Mouse (Mus musculus) hindbrain, embryonic 16.5 days (tissue): ENCODE results near the gene Hoxc5. TPM values are rescaled to one million over a fixed set of nuclear protein-coding genes. Genes with fewer than 3 reads are reported as not detected.

ENCODE experiments used
- ATAC-seq: fragments of 200-750 bp; cut with Nextera tagmentation; 2 replicates; pipeline ENCODE4 v1.8.0; 2017; ENCODE audit warnings: moderate TSS enrichment, moderate library complexity
- H3K27ac ChIP-seq: fragments of 300-500 bp; sonication (generic); 2 replicates; pipeline ENCODE4 v1.5.1; 2014; ENCODE audit warnings: low read depth, mild to moderate bottlenecking, control low read depth, low read length, moderate library complexity
- H3K27me3 ChIP-seq: fragments of 300-500 bp; sonication (generic); replicated peaks from 2 replicates; pipeline ENCODE4 v1.6.1; 2014; ENCODE audit warnings: low read length; ENCODE audit not compliant: control insufficient read depth, insufficient read depth
- H3K36me3 ChIP-seq: fragments of 300-500 bp; sonication (generic); 2 replicates; pipeline ENCODE4 v1.6.1; 2014; ENCODE audit warnings: mild to moderate bottlenecking, low read length, moderate library complexity, mixed read lengths; ENCODE audit not compliant: control insufficient read depth, insufficient read depth
- H3K4me1 ChIP-seq: fragments of 300-500 bp; sonication (generic); 2 replicates; pipeline ENCODE4 v1.6.1; 2014; ENCODE audit warnings: low read depth, low read length; ENCODE audit not compliant: control insufficient read depth, insufficient read depth
- H3K4me2 ChIP-seq: fragments of 300-500 bp; sonication (generic); 2 replicates; pipeline ENCODE4 v1.6.1; 2014; ENCODE audit warnings: mild to moderate bottlenecking, low read length, control low read depth, moderate library complexity
- H3K4me3 ChIP-seq: fragments of 300-500 bp; sonication (generic); 2 replicates; pipeline ENCODE4 v1.5.1; 2014; ENCODE audit warnings: mild to moderate bottlenecking, low read length, control low read depth, moderate library complexity
- H3K9ac ChIP-seq: fragments of 300-500 bp; sonication (generic); 2 replicates; pipeline ENCODE4 v1.6.1; 2014; ENCODE audit warnings: low read depth, mild to moderate bottlenecking, control low read depth, low read length, moderate library complexity
- H3K9me3 ChIP-seq: fragments of 300-500 bp; sonication (generic); 2 replicates; pipeline ENCODE4 v1.6.1; 2014; ENCODE audit warnings: mild to moderate bottlenecking, low read length, moderate library complexity; ENCODE audit not compliant: control insufficient read depth
- WGBS: fragments of 180-500 bp; shearing (Covaris S2); extraction: QIAGEN DNeasy Blood & Tissue Kit; methylation state at CpG from one replicate; pipeline ENCODE4 v1.1.7; 2014; 5-methylcytosine and 5-hydroxymethylcytosine counted together
- polyA plus RNA-seq: library from polyadenylated mRNA; unstranded; fragments of >200 nt; fragmentation: Nextera tagmentation; extraction: Ambion mirVana; gene quantifications from 2 replicates; pipeline ENCODE4 v1.2.1, GENCODE M21; 2015

The Hoxc5 gene
- polyA plus RNA-seq, 1 experiment from 2014 or later: 19.1 TPM

GRCm38 (mm10) chr15:103001370-103001769, 34.1 kb downstream of the Hoxc5 start:
- 38% methylated on average over 2 of the region's 2 CpGs for WGBS
- Histone ChIP-seq H3K27me3 (peaks cover 82% of the 10 kb centered on the region), H3K4me1 (peaks cover 5% of the 10 kb centered on the region), H3K27ac (no peak overlapping the region), H3K4me3 (no peak overlapping the region), H3K9me3 (no peaks in the 10 kb centered on the region), H3K36me3 (no peaks in the 10 kb centered on the region), H3K4me2 (no peak overlapping the region), H3K9ac (no peak overlapping the region)
- ATAC-seq: no peak

DNA sequence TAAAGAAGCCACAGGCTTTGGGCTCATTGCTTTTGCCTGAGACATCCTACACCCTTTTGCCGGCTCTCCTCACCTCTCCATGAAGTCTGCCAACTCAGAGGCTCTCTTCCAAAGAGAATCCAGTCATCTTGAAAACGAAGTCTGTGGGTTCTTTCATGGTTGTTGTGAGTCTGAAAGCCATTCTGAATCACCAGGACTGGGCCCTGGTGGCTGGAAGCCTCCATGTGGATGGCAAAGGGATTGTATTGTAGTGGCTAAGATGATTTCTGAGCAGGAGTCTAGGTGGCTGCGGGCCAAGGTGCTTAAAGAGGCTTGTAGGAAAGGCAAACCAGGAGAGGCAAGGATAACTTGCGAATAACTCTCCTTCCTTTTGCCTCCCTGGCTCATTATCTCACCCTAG, 34.9 kb downstream of the Hoxc5 start:
- ATAC-seq: no peak
- Histone ChIP-seq H3K4me1 (peaks cover 5% of the 10 kb centered on the region), H3K36me3 (no peaks in the 10 kb centered on the region), H3K9me3 (no peaks in the 10 kb centered on the region), H3K9ac (no peak overlapping the region), H3K4me3 (no peak overlapping the region), H3K27ac (no peak overlapping the region), H3K4me2 (no peak overlapping the region), H3K27me3 (peaks cover 83% of the 10 kb centered on the region)
- 17% methylated on average over 4 of the region's 4 CpGs for WGBS

DNA sequence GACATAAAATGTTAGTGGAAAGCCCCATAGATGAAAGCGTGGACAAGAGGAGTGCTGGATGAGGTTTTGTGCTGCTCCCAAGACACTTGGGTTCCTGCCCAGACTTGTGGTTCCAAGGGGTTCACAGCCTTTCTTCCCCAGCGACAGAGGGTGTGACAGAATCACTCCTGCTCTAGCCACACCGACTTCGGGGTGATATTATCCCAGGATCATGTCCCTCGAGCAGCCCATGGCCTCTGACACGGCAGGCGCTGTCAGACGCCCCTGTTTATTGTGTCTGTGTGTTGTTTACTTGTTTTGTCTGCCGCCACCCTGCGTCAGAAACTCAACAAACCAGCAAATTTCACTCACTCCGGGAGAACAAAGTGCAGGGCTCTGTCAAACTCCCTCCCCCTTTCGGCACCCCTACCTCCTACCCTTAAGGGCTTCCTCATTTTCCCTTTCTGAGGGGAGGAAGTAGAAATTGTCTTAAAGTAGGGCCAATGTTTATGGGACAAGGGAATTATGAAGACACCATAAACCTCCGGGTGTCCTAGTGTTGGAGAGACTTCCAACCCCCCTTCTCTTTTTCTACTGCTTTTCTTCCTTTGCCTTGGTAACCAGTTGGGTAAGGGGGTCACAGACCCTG, 35.7 kb downstream of the Hoxc5 start:
- H3K4me2 ChIP-seq: no peak overlapping the region
- peaks cover 83% of the 10 kb centered on the region for H3K27me3 ChIP-seq
- H3K4me1 ChIP-seq: peaks cover 5% of the 10 kb centered on the region
- no peak for ATAC-seq
- 2% methylated on average over 13 of the region's 13 CpGs for WGBS
- no peaks in the 10 kb centered on the region for H3K36me3 ChIP-seq
- H3K4me3 ChIP-seq: no peak overlapping the region
- no peak overlapping the region for H3K27ac ChIP-seq
- no peaks in the 10 kb centered on the region for H3K9me3 ChIP-seq
- H3K9ac ChIP-seq: no peak overlapping the region

DNA sequence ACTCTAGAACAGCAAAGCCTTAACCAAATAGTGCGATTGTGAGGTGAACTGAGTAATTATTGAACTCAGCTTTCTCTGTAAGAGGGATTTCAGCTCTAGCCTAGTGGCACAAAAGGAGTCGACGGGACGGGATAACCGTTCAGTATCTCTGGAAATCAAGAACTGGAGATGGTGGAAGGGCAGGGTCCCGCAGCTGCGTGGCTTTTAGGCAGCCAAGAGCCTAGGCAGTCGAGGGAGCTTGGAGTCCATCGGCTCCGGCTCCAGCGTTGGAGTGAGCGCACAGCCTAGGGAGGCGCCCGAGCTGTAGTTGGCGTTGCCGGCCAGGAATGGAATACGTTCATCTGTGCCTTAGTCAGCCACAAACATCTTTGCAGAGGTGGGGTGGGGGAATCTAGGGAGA, 38.1 kb downstream of the Hoxc5 start:
- WGBS: 1% methylated on average over 17 of the region's 17 CpGs
- no peaks in the 10 kb centered on the region for H3K9me3 ChIP-seq
- H3K4me1 ChIP-seq: no peaks in the 10 kb centered on the region
- no peak for ATAC-seq
- no peaks in the 10 kb centered on the region for H3K36me3 ChIP-seq
- no peak overlapping the region for H3K27ac ChIP-seq
- no peak overlapping the region; the same call in 1 of the 2 replicates for H3K4me2 ChIP-seq
- H3K9ac ChIP-seq: no peak overlapping the region
- H3K27me3 ChIP-seq: peaks cover 79% of the 10 kb centered on the region
- no peak overlapping the region for H3K4me3 ChIP-seq

DNA sequence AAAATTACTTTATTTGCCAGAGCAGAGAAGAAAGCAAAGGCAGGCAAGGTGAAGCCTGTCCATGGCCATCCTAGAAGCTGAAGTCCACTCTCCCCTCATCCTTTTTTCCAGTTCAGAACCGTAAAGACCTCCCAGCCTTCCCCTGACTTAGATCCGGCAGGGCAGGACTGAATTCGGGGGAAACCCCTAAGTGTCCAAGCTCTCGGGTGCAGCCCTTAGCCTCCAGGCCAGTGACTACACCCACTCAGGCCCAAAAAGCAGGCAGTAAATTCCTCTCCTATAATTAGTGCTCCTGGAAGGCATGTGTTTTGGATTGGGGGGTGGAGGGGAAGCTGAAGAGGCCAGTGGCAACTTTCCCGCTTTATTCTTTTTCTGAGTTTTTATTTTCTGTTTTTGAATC, 38.6 kb downstream of the Hoxc5 start:
- Histone ChIP-seq H3K27ac (no peak overlapping the region), H3K4me3 (no peak overlapping the region), H3K4me2 (no peak overlapping the region), H3K9me3 (no peaks in the 10 kb centered on the region), H3K27me3 (peaks cover 78% of the 10 kb centered on the region), H3K9ac (no peak overlapping the region), H3K4me1 (no peaks in the 10 kb centered on the region), H3K36me3 (no peaks in the 10 kb centered on the region)
- 12% methylated on average over 5 of the region's 5 CpGs for WGBS
- no peak for ATAC-seq

- peaks cover 78% of the 10 kb centered on the region for H3K27me3 ChIP-seq
- no peaks in the 10 kb centered on the region for H3K9me3 ChIP-seq
- H3K4me3 ChIP-seq: no peak overlapping the region
- no peak overlapping the region for H3K9ac ChIP-seq
- no peak overlapping the region for H3K27ac ChIP-seq
- no peaks in the 10 kb centered on the region for H3K36me3 ChIP-seq
- 16% methylated on average over 1 of the region's 1 CpGs for WGBS
- no peak overlapping the region for H3K4me2 ChIP-seq
- no peaks in the 10 kb centered on the region for H3K4me1 ChIP-seq
- ATAC-seq: no peak
Observed at GRCm38 (mm10) chr15:103006326-103006725, 39.1 kb downstream of the Hoxc5 start.

DNA sequence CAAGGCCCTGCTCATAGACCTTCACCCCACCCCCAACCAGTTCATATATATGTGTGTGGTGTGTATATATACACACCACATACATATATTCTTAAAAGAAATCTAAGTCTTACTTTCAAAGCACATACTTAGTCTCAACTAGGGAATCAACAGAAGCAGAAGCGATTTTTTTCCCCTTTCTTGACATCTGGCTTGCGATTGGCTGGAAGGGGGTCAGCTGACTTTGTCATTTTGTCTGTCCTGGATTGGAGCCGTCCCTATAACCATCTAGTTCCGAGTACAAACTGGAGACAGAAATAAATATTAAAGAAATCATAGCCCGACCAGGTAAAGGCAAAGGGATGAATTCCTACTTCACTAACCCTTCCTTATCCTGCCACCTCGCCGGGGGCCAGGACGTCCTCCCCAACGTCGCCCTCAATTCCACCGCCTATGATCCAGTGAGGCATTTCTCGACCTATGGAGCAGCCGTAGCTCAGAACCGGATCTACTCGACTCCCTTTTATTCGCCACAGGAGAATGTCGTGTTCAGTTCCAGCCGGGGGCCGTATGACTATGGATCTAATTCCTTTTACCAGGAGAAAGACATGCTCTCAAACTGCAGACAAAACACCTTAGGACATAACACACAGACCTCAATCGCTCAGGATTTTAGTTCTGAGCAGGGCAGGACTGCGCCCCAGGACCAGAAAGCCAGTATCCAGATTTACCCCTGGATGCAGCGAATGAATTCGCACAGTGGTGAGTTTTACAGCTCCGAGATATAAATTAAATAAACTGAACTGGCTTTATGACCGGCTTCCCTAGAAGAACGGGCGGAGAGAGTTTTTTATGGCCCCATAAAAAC, 42.2 kb downstream of the Hoxc5 start:
- H3K27ac ChIP-seq: no peak overlapping the region
- H3K27me3 ChIP-seq: peaks cover 73% of the 10 kb centered on the region
- no peak for ATAC-seq

GRCm38 (mm10) chr15:103010112-103010846, 43.0 kb downstream of the Hoxc5 start:
- WGBS: 3% methylated on average over 31 of the region's 31 CpGs
- Histone ChIP-seq H3K36me3 (no peaks in the 10 kb centered on the region), H3K4me1 (peaks cover 3% of the 10 kb centered on the region), H3K27ac (peak overlapping the region; percentile 41; the same call in 1 of the 2 replicates), H3K9me3 (no peaks in the 10 kb centered on the region), H3K4me2 (peak overlapping the region; percentile 37), H3K4me3 (peak overlapping the region; percentile 26), H3K9ac (peak overlapping the region; percentile 23; the same call in 1 of the 2 replicates), H3K27me3 (peaks cover 66% of the 10 kb centered on the region)
- no peak for ATAC-seq

More for the DNA sequence above, 42.2 kb downstream of the Hoxc5 start:
- 2% methylated on average over 27 of the region's 27 CpGs for WGBS
- peak overlapping the region; percentile 26 for H3K4me3 ChIP-seq
- H3K9me3 ChIP-seq: no peaks in the 10 kb centered on the region
- H3K4me1 ChIP-seq: peaks cover 3% of the 10 kb centered on the region
- H3K36me3 ChIP-seq: no peaks in the 10 kb centered on the region
- peak overlapping the region; percentile 40 for H3K4me2 ChIP-seq
- no peak overlapping the region for H3K9ac ChIP-seq
